Mouse (Mus musculus) forebrain, embryonic 16.5 days (tissue): ENCODE measurements at regions not wholly inside any gene's neighbourhood (a gene's known extent, or its start where the extent isn't known, plus 50 kb on each side); places are given as distances from the start of the nearest gene placed in this dataset.
A peak's percentile ranks its signal among the peaks of the same experiment; 100 is the strongest.

Experiments used
- ATAC-seq: fragments of 200-750 bp; cut with Nextera tagmentation; 2 replicates; pipeline ENCODE4 v1.8.0; 2017; ENCODE audit warnings: mild to moderate bottlenecking, moderate library complexity
- H3K27ac ChIP-seq: fragments of 300-500 bp; sonication (generic); 2 replicates; pipeline ENCODE4 v1.5.1; 2014; ENCODE audit warnings: low read length, control low read depth
- H3K27me3 ChIP-seq: fragments of 300-500 bp; sonication (generic); replicated peaks from 2 replicates; pipeline ENCODE4 v1.6.1; 2014; ENCODE audit warnings: low read length; ENCODE audit not compliant: control insufficient read depth, insufficient read depth
- H3K36me3 ChIP-seq: fragments of 300-500 bp; sonication (generic); 2 replicates; pipeline ENCODE4 v1.6.1; 2014; ENCODE audit not compliant: control insufficient read depth, insufficient read depth
- H3K4me1 ChIP-seq: fragments of 300-500 bp; sonication (generic); replicated peaks from 2 replicates; pipeline ENCODE4 v1.6.1; 2014; ENCODE audit warnings: low read length; ENCODE audit not compliant: control insufficient read depth, insufficient read depth
- H3K4me2 ChIP-seq: fragments of 300-500 bp; sonication (generic); 2 replicates; pipeline ENCODE4 v1.6.1; 2014; ENCODE audit warnings: mild to moderate bottlenecking, low read length, control low read depth
- H3K4me3 ChIP-seq: fragments of 300-500 bp; sonication (generic); replicated peaks from 2 replicates; pipeline ENCODE4 v1.5.1; 2014; ENCODE audit warnings: mild to moderate bottlenecking, low read length, control low read depth
- H3K9ac ChIP-seq: fragments of 300-500 bp; sonication (generic); replicated peaks from 2 replicates; pipeline ENCODE4 v1.6.1; 2014; ENCODE audit warnings: low read depth, low read length, control low read depth
- H3K9me3 ChIP-seq: fragments of 300-500 bp; sonication (generic); 2 replicates; pipeline ENCODE4 v1.6.1; 2016; ENCODE audit warnings: low read length; ENCODE audit not compliant: control insufficient read depth
- WGBS: fragments of 180-500 bp; shearing (Covaris S2); extraction: QIAGEN DNeasy Blood & Tissue Kit; methylation state at CpG from one replicate; pipeline ENCODE4 v1.1.7; 2014; 5-methylcytosine and 5-hydroxymethylcytosine counted together

DNA sequence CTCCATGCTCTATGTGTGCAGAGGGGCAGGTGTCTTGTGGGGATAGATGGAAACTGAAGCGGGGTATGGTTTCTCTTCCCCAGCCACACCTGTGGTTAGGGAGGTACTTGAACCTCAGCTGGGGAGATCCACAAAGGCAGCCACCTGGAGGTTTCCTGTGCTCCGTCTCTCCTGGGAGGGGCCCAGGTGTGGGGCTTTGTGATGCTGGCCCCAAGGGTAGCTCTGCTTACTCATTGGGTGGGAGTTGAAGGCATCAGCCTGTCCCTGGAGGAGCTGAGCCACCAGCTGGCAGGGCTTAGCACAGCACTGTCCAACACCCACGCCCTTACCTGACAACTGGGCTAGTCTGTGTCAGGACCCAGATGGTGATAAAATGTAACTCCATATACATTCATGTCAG is 81.4 kb downstream of the Lhx2 start:
- ATAC-seq: no peak
- no peak overlapping the region for H3K4me3 ChIP-seq
- 68% methylated on average over 3 of the region's 3 CpGs for WGBS
- peaks cover 19% of the 10 kb centered on the region for H3K4me1 ChIP-seq
- no peak overlapping the region for H3K9ac ChIP-seq
- H3K9me3 ChIP-seq: no peaks in the 10 kb centered on the region
- H3K27ac ChIP-seq: no peak overlapping the region
- no peak overlapping the region for H3K4me2 ChIP-seq
- no peaks in the 10 kb centered on the region for H3K27me3 ChIP-seq
- no peaks in the 10 kb centered on the region for H3K36me3 ChIP-seq

DNA sequence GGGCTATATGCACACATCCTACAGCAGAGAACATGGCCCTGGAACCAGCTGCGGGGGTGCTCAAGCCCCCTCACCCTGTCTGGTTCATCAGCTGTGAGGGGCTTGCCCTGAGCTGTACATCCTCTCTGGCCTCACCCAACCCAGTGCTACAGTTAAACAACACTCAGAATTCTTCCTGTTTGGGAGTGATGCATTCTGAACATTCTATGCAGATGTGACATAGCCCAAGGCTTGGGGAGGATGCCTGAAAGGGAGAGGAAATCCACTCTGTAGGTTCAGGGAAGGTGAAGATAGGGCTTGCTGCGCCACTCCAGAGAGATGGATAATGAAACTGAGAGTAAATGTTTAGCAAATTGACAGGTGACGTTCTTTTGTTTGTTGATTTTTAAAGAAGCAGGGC is 83.3 kb downstream of the Lhx2 start:
- no peak overlapping the region for H3K27ac ChIP-seq
- H3K9ac ChIP-seq: no peak overlapping the region
- no peak for ATAC-seq
- no peaks in the 10 kb centered on the region for H3K27me3 ChIP-seq
- no peak overlapping the region for H3K4me2 ChIP-seq
- 85% methylated on average over 3 of the region's 3 CpGs for WGBS
- no peaks in the 10 kb centered on the region for H3K9me3 ChIP-seq
- peaks cover 19% of the 10 kb centered on the region for H3K4me1 ChIP-seq
- no peak overlapping the region for H3K4me3 ChIP-seq
- no peaks in the 10 kb centered on the region for H3K36me3 ChIP-seq

DNA sequence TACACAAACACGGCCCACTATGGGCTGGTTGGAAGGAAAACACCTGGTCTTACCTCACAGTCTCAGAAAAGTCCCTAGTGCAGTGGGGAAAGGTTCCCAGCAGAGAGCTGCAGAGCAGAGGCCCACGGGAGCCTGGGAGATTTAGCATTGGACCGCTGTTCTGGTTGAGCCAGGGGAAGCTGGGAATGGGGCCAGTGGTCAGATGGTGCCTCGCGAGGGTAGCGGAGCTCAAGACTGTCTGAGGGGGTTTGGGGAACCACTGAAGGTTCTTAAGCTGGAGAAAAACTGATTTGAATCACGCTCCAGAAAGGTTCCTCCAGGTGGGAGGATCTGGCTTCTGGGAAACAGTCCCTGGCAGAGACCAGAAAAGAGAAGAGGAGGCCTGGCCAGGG is 84.8 kb downstream of the Lhx2 start:
- Histone ChIP-seq H3K36me3 (no peaks in the 10 kb centered on the region), H3K9ac (peak overlapping the region; percentile 57), H3K27ac (peak overlapping the region; percentile 85), H3K9me3 (no peaks in the 10 kb centered on the region), H3K27me3 (no peaks in the 10 kb centered on the region), H3K4me3 (peak overlapping the region; percentile 29), H3K4me2 (peak overlapping the region; percentile 44; the same call in 1 of the 2 replicates), H3K4me1 (peaks cover 19% of the 10 kb centered on the region)
- WGBS: 14% methylated on average over 7 of the region's 7 CpGs
- ATAC-seq: peak; percentile 54

DNA sequence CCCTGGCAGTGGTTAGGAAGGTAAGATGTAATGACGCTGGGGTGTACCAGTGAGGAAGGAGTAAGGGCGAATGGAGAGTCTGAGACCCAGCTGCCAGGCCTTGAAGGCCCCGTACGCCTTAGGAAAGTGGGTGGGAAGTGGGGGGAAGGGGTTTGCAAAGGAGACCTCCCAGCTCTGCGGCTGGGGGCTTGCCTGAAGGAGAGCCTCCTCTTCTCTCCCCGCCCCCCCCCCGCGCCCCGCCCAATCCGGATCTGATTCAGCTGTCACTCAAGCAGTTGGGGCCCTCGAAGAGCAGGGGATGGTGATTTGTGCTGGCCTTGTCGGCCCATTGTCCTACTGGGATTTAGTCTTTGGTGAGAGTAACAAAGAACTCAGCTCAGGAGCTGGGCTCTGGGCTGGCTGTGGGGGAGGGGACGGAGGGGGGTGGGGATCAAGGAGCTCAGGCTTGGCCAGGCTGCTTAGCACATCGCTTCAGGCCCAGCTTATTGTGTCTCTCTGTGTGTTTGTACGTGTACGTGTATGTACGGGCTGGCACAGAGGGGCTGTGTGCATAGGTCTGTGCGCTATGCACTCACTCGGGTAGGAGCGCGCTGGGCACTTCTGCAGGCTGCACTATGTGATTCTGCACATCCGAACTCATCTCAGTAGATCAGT is 85.3 kb downstream of the Lhx2 start:
- whole genome bisulfite sequencing: 1% methylated on average over 19 of the region's 22 CpGs
- Histone ChIP-seq H3K4me3 (peak overlapping the region; percentile 29), H3K36me3 (no peaks in the 10 kb centered on the region), H3K4me2 (peak overlapping the region; percentile 44), H3K27ac (peak overlapping the region; percentile 85), H3K9ac (peak overlapping the region; percentile 57), H3K4me1 (peaks cover 19% of the 10 kb centered on the region), H3K9me3 (no peaks in the 10 kb centered on the region), H3K27me3 (no peaks in the 10 kb centered on the region)
- peak; percentile 87 for ATAC-seq

DNA sequence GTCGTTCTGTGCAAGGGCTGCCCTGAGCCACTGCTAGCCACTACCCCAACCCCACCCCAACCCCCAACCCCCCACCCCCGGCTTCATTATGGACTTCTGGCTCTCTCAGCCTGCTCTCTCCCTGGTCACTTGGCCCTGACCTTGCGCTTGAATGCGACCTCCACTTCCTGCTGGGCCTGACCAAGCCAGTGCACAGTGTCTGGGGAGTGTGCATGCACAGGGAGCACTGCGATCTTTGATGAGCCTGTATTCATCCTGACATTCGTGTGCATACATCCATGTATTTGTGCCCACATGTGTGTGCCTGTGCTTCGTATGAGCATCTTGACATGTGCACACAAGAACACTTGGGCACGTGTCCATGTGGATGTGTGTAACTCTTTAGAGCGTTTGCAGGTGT is 85.9 kb downstream of the Lhx2 start:
- Histone ChIP-seq H3K9ac (peak overlapping the region; percentile 57), H3K36me3 (no peaks in the 10 kb centered on the region), H3K4me3 (no peak overlapping the region; the same call in 1 of the 2 replicates), H3K4me1 (peaks cover 19% of the 10 kb centered on the region), H3K27me3 (no peaks in the 10 kb centered on the region), H3K27ac (peak overlapping the region; percentile 85), H3K9me3 (no peaks in the 10 kb centered on the region), H3K4me2 (peak overlapping the region; percentile 44)
- WGBS: 14% methylated on average over 9 of the region's 9 CpGs
- peak; percentile 26 for ATAC-seq

DNA sequence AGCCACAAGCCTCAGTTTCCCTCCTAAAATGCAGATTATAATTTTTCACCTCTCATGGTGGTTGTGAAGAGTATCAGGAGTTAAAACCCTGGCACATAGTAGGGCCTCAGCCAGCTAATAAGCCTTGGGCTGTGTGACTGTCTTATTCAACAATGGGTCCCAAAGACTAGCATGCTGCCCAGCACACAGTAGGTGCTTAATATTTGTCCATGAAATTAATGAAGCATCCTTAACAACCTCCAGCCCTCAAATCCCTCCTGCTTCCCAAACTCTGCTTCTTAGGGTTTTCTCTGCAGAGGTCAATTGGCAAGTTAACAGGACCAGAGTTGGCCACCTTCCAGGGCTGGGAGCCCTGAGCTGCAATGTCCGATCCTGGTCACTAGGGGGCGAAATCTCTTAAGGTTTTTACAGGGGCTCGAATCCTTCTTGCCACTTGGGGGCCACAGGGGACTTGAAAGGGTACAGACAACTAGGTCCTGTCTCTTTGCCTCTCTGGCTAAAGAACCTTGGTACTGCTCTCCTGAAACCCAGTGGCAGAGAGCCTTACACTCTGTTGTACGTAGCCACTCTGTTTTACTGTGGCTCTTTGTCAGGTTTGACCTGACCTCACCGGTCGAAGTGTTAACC is 81.6 kb upstream of the Nek6 start:
- no peak overlapping the region for H3K27ac ChIP-seq
- no peaks in the 10 kb centered on the region for H3K9me3 ChIP-seq
- no peaks in the 10 kb centered on the region for H3K36me3 ChIP-seq
- H3K4me2 ChIP-seq: no peak overlapping the region
- peaks cover 4% of the 10 kb centered on the region for H3K4me1 ChIP-seq
- ATAC-seq: no peak
- WGBS: 40% methylated on average over 6 of the region's 6 CpGs
- no peak overlapping the region for H3K4me3 ChIP-seq
- no peak overlapping the region for H3K9ac ChIP-seq
- H3K27me3 ChIP-seq: no peaks in the 10 kb centered on the region

DNA sequence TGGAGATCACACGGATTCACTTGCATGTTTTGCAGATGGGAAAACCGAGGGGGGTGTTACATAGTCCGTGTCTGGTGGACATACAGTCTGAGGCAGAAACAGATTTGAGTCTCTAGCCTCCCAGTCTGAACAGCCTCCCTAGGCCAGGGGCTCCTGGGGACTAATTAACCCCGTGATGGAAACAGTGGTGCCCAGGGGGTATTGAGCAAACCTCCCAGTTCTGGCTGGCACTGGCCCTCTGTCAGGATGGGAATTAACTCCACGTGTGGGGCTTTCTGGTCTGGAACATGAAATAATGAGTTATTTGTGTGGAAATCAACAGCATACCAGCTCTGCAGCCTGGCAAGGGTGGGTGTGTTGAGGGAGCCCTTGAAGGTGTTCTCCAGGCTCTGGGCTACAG is 79.9 kb upstream of the Nek6 start:
- no peak for ATAC-seq
- H3K4me3 ChIP-seq: no peak overlapping the region

DNA sequence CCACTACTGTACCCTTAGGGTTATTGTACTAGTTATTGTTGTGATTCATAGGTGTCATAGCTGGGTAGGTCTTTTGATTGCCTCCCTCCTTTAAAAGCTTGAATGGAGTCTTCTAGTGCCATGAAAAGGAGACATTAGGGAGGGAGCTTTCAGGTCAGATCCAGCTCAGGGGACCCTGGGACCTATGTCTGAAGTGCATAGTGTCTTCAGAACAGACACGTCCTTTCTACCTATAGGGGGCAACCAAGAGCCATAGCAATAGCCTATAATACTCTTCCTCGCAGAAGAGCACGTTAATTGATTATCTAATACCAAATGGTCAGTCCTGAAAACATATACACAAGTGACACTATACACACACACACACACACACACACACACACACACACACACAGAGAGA is 77.7 kb upstream of the Nek6 start:
- H3K36me3 ChIP-seq: no peaks in the 10 kb centered on the region
- ATAC-seq: no peak
- WGBS: 14% methylated on average over 3 of the region's 3 CpGs
- H3K27ac ChIP-seq: no peak overlapping the region
- no peak overlapping the region for H3K9ac ChIP-seq
- H3K4me1 ChIP-seq: no peaks in the 10 kb centered on the region
- H3K4me3 ChIP-seq: no peak overlapping the region
- H3K4me2 ChIP-seq: no peak overlapping the region
- no peaks in the 10 kb centered on the region for H3K9me3 ChIP-seq
- H3K27me3 ChIP-seq: no peaks in the 10 kb centered on the region

More for the DNA sequence above, 79.9 kb upstream of the Nek6 start:
- 49% methylated on average over 5 of the region's 5 CpGs for whole genome bisulfite sequencing
- Histone ChIP-seq H3K4me2 (no peak overlapping the region), H3K9me3 (no peaks in the 10 kb centered on the region), H3K9ac (no peak overlapping the region), H3K36me3 (no peaks in the 10 kb centered on the region), H3K27ac (no peak overlapping the region), H3K4me1 (no peaks in the 10 kb centered on the region), H3K27me3 (no peaks in the 10 kb centered on the region)

DNA sequence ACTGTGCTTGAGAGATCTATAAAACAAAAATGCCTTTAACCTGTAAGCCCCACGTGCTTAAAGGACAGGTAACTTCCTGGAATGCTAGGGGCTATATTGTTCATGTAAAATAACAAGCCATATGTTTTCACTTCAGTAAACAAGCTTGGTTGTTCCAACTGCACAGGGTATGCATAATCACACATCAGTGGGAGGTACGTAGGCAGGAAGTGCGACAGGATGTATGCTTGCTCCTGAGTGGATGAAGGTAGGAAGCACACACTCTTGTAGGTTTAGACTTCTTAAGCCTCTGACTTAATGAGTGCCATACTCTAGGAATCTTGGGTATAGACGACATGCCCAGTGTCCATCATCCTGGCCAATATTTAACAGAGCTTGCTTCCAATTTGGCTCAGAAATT is 74.7 kb upstream of the Nek6 start:
- H3K4me2 ChIP-seq: no peak overlapping the region
- H3K4me1 ChIP-seq: no peaks in the 10 kb centered on the region
- no peak overlapping the region for H3K9ac ChIP-seq
- ATAC-seq: no peak
- no peaks in the 10 kb centered on the region for H3K27me3 ChIP-seq
- H3K4me3 ChIP-seq: no peak overlapping the region
- 80% methylated on average over 4 of the region's 4 CpGs for WGBS
- H3K27ac ChIP-seq: no peak overlapping the region
- no peaks in the 10 kb centered on the region for H3K36me3 ChIP-seq
- H3K9me3 ChIP-seq: no peaks in the 10 kb centered on the region
